Mouse (Mus musculus) kidney, postnatal 14 days (tissue): ENCODE measurements at regions not wholly inside any gene's neighbourhood (a gene's known extent, or its start where the extent isn't known, plus 50 kb on each side); places are given as distances from the start of the nearest gene placed in this dataset.
A peak's percentile ranks its signal among the peaks of the same experiment; 100 is the strongest.

ENCODE experiments used
- DNase-seq: peaks from one replicate; pipeline ENCODE4 v3.0.0; 2022; ENCODE audit warnings: mixed read lengths

DNA sequence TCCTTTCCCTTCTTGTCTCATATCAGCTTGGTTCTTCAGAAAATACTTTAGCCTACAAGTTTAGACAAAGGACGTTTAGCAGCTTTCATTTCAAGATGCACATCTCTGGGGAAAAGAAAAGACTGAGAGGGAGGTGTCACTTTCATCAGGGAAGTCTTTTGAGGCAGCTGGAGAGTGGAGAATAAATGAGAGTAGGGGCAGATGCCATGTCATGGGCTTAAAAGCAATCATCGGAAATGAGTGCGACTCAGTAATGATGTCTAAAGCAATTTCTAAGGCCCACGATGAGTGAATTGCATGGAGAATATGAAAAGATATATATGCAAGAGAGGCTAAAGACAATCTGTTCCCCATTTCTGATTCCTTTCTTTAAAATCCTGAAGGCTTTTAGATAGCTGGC lies 295.7 kb upstream of the Steap1 start:
- DNase-seq, result no peak

GRCm38 (mm10) chr5:6040866-6041265 lies 291.7 kb upstream of the Steap1 start:
- peak; percentile 5 for DNase-seq

DNA sequence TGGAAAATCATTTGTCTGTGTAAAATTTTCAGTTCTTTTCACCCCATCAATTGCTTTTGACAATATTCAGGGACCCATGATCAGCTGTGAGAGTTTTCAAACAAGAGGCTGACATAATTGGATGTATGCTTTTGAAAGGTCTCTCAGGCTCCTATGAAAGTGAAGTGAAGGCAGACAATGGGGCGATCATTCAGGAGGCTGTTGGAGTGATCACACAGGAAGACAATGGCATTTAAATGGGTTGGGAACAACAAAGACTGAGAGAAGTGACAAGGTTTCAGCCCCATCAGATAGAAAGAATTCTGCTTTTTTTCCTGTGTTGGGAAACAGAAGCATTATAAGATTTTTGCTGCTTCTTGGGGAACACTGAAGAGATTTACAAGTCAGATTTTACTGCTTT lies 267.6 kb upstream of the Steap1 start:
- no peak for DNase-seq
